Mouse (Mus musculus): ENCODE results near the gene Smr2. TPM values are rescaled to one million over a fixed set of nuclear protein-coding genes. Genes with fewer than 3 reads are reported as not detected.
"Not testable (repeated sequence)": the region's sequence is repeated elsewhere in the genome, so short reads cannot be mapped to it uniquely, and the experiment has no call there.

Gene Smr2
- polyA plus RNA-seq (2017; shearing (Covaris generic)), result not detected

DNA sequence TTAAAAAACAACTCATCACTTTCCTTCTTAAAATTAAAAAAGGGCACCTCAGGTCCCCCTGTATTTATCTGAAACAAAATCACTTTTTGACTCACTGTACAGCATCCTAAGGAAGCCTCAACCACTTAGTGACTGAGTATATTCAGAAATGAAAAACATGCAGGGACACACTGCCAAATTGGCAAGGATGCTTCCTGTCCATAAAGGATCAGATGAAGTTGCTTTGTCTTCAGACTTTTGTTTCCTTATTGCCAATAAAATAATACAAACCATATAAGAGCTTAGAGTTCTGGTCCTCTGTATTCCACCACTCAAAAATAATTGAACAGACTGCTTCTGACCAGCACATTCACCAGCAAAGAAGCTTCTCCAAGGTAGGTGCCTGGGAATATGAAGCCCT, at the start of gene Smr2:
Smr2 (plus strand) TSS at position 301 of the 400 bp plus-strand sequence.
- ATAC-seq, result not testable (repeated sequence)

GRCm38 (mm10) chr5:88111430-88111829, 25.1 kb downstream of the Smr2 start, which contains the start of gene Gm11116:
Gene Gm11116, minus strand, starts transcription at chr5:88111530.
- no peak for ATAC-seq

DNA sequence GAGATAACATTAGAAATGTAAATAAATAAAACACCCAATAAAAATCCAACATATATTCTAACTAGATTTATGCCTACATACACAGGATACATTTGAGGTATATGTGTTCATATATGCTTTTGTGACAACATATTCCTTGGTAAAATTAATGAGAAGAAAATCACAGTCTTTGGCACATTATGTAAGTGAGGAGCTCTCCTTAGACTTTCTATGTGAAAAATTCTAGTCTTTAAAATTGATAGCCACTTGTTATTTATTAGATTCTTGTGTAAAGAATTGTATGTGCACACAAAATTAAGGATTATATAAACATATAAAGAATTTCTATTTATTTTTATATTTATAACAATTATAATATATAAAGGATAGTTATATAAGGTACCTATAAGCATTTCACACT, 67.6 kb downstream of the Smr2 start, which contains the start of gene Gm11115:
Gm11115 (minus strand) TSS at position 101 of the 400 bp plus-strand sequence.
- no peak for ATAC-seq

Other genes starting within 250 kb of the Smr2 start
- gene Odam, start 201.5 kb upstream of the Smr2 start, polyA plus RNA-seq (2017; shearing (Covaris generic)), result not detected
- not detected for gene Csn3, start 161.0 kb upstream of the Smr2 start, polyA plus RNA-seq (2017; shearing (Covaris generic))
- not detected for gene 2310003L06Rik, start 117.1 kb upstream of the Smr2 start, polyA plus RNA-seq (2017; shearing (Covaris generic))
- gene Gm28434, start 117.0 kb upstream of the Smr2 start, polyA plus RNA-seq (2017; shearing (Covaris generic)), result not detected
- not detected for gene Cabs1, start 107.1 kb upstream of the Smr2 start, polyA plus RNA-seq (2017; shearing (Covaris generic))
- not detected for gene Smr3a, start 84.0 kb upstream of the Smr2 start, polyA plus RNA-seq (2017; shearing (Covaris generic))
- not detected for gene Gm11116, start 25.0 kb downstream of the Smr2 start, polyA plus RNA-seq (2017; shearing (Covaris generic))
- not detected for gene Gm11115, start 67.5 kb downstream of the Smr2 start, polyA plus RNA-seq (2017; shearing (Covaris generic))
- gene Gm7714, start 182.4 kb downstream of the Smr2 start, polyA plus RNA-seq (2017; shearing (Covaris generic)), result not detected
- not detected for gene Prol1, start 230.8 kb downstream of the Smr2 start, polyA plus RNA-seq (2017; shearing (Covaris generic))